Mouse (Mus musculus) neural tube, embryonic 11.5 days (tissue): Measurements from ENCODE around the gene Stoml3. TPM values are rescaled to one million over a fixed set of nuclear protein-coding genes. Genes with fewer than 3 reads are reported as not detected.

ENCODE experiments used
- ATAC-seq: fragments of 200-750 bp; cut with Nextera tagmentation; 2 replicates; pipeline ENCODE4 v1.8.0; 2017; ENCODE audit warnings: moderate number of reproducible peaks, mild to moderate bottlenecking, moderate TSS enrichment, moderate library complexity; ENCODE audit not compliant: insufficient read depth, low FRiP score, low TSS enrichment
- DNase-seq: peaks from one replicate; pipeline ENCODE4 v3.0.0-alpha.2; 2015; ENCODE audit warnings: low spot score
- H3K27ac ChIP-seq: fragments of 300-500 bp; sonication (generic); 2 replicates; pipeline ENCODE4 v1.5.1; 2014; ENCODE audit warnings: low read depth, mild to moderate bottlenecking, low read length
- H3K27me3 ChIP-seq: fragments of 300-500 bp; sonication (generic); 2 replicates; pipeline ENCODE4 v1.6.1; 2014; ENCODE audit warnings: mild to moderate bottlenecking, low read length, mixed read lengths; ENCODE audit not compliant: control insufficient read depth, insufficient read depth
- H3K36me3 ChIP-seq: fragments of 300-500 bp; sonication (generic); 2 replicates; pipeline ENCODE4 v1.6.1; 2014; ENCODE audit warnings: mild to moderate bottlenecking, low read length, moderate library complexity, mixed read lengths; ENCODE audit not compliant: control insufficient read depth, insufficient read depth
- H3K4me1 ChIP-seq: fragments of 300-500 bp; sonication (generic); 2 replicates; pipeline ENCODE4 v1.6.1; 2014; ENCODE audit warnings: low read length, mixed read lengths; ENCODE audit not compliant: control insufficient read depth, insufficient read depth
- H3K4me2 ChIP-seq: fragments of 300-500 bp; sonication (generic); 2 replicates; pipeline ENCODE4 v1.6.1; 2014; ENCODE audit warnings: low read depth, mild to moderate bottlenecking, moderate library complexity
- H3K4me3 ChIP-seq: fragments of 300-500 bp; sonication (generic); 2 replicates; pipeline ENCODE4 v1.5.1; 2014; ENCODE audit warnings: low read depth, low read length
- H3K9ac ChIP-seq: fragments of 300-500 bp; sonication (generic); 2 replicates; pipeline ENCODE4 v1.6.1; 2014; ENCODE audit warnings: mild to moderate bottlenecking, low read length
- H3K9me3 ChIP-seq: fragments of 300-500 bp; sonication (generic); 2 replicates; pipeline ENCODE4 v1.6.1; 2016; ENCODE audit warnings: low read length; ENCODE audit not compliant: control insufficient read depth
- WGBS: fragments of 180-500 bp; shearing (Covaris S2); extraction: QIAGEN DNeasy Blood & Tissue Kit; methylation state at CpG from one replicate; pipeline ENCODE4 v1.1.7; 2014; 5-methylcytosine and 5-hydroxymethylcytosine counted together
- polyA plus RNA-seq: library from polyadenylated mRNA; unstranded; fragments of >200 nt; fragmentation: Nextera tagmentation; extraction: Ambion mirVana; gene quantifications from 2 replicates; pipeline ENCODE4 v1.2.1, GENCODE M21; 2014

The Stoml3 gene
- polyA plus RNA-seq, 1 experiment from 2014 or later = not detected

- Histone ChIP-seq H3K4me3 (no peak overlapping the region), H3K9me3 (no peaks in the 10 kb centered on the region), H3K27me3 (no peaks in the 10 kb centered on the region), H3K36me3 (peaks cover 4% of the 10 kb centered on the region; the same call in 1 of the 2 replicates), H3K4me1 (no peaks in the 10 kb centered on the region), H3K9ac (no peak overlapping the region), H3K27ac (no peak overlapping the region), H3K4me2 (no peak overlapping the region)
- DNase-seq = no peak
- WGBS = 79% methylated on average over 7 of the region's 7 CpGs
- ATAC-seq = no peak
Observed at GRCm38 (mm10) chr3:53454984-53455383, 33.5 kb upstream of the Stoml3 start.

GRCm38 (mm10) chr3:53457750-53458149, 30.7 kb upstream of the Stoml3 start:
- no peak overlapping the region for H3K4me3 ChIP-seq

GRCm38 (mm10) chr3:53460106-53460505, 28.3 kb upstream of the Stoml3 start:
- Histone ChIP-seq H3K27me3 (no peaks in the 10 kb centered on the region), H3K27ac (no peak overlapping the region), H3K9ac (no peak overlapping the region), H3K4me1 (no peaks in the 10 kb centered on the region; the same call in 1 of the 2 replicates), H3K36me3 (peaks cover 1% of the 10 kb centered on the region; the same call in 1 of the 2 replicates), H3K4me2 (no peak overlapping the region), H3K4me3 (no peak overlapping the region), H3K9me3 (no peaks in the 10 kb centered on the region)
- WGBS = 95% methylated on average over 9 of the region's 9 CpGs
- ATAC-seq (no peak), DNase-seq (no peak)

More at GRCm38 (mm10) chr3:53457750-53458149, 30.7 kb upstream of the Stoml3 start:
- H3K4me2 ChIP-seq = no peak overlapping the region
- H3K9me3 ChIP-seq = no peaks in the 10 kb centered on the region
- DNase-seq = no peak
- H3K27me3 ChIP-seq = no peaks in the 10 kb centered on the region
- no peak overlapping the region for H3K27ac ChIP-seq
- ATAC-seq = no peak
- no peaks in the 10 kb centered on the region; the same call in 1 of the 2 replicates for H3K4me1 ChIP-seq
- H3K36me3 ChIP-seq = peaks cover 2% of the 10 kb centered on the region; the same call in 1 of the 2 replicates
- WGBS = 68% methylated on average over 5 of the region's 5 CpGs
- no peak overlapping the region for H3K9ac ChIP-seq

- Histone ChIP-seq H3K4me1 (peaks cover 15% of the 10 kb centered on the region), H3K27me3 (no peaks in the 10 kb centered on the region), H3K4me2 (peak overlapping the region; percentile 55), H3K9me3 (no peaks in the 10 kb centered on the region), H3K4me3 (peak overlapping the region; percentile 85), H3K9ac (peak overlapping the region; percentile 94), H3K36me3 (no peaks in the 10 kb centered on the region), H3K27ac (peak overlapping the region; percentile 86)
- DNase-seq (no peak), ATAC-seq (no peak)
- WGBS = 12% methylated on average over 9 of the region's 9 CpGs
Observed at GRCm38 (mm10) chr3:53462701-53463045, 25.8 kb upstream of the Stoml3 start.

- no peaks in the 10 kb centered on the region for H3K9me3 ChIP-seq
- peak within 1 kb of the TSS; percentile 85 for H3K4me3 ChIP-seq
- peak within 1 kb of the TSS; percentile 55 for H3K4me2 ChIP-seq
- no peaks in the 10 kb centered on the region for H3K27me3 ChIP-seq
- DNase-seq = peak; percentile 94
- ATAC-seq = peak; percentile 98
- peak within 1 kb of the TSS; percentile 94 for H3K9ac ChIP-seq
- H3K4me1 ChIP-seq = peaks cover 15% of the 10 kb centered on the region
- under 1% methylated on average over 45 of the region's 52 CpGs for WGBS
- no peaks in the 10 kb centered on the region for H3K36me3 ChIP-seq
- peak within 1 kb of the TSS; percentile 86 for H3K27ac ChIP-seq
Observed at GRCm38 (mm10) chr3:53463046-53463764, 25.2 kb upstream of the Stoml3 start, which contains the start of the genes Nhlrc3 and Proser1. TSS of gene Nhlrc3 (minus strand) at chr3:53463332. TSS of gene Proser1 (plus strand) at chr3:53463666.

- peak overlapping the region; percentile 55 for H3K4me2 ChIP-seq
- peak; percentile 58 for ATAC-seq
Observed at GRCm38 (mm10) chr3:53463765-53464114, 24.7 kb upstream of the Stoml3 start.

GRCm38 (mm10) chr3:53464146-53464698, 24.2 kb upstream of the Stoml3 start:
- ATAC-seq = no peak
- DNase-seq = no peak
- under 1% methylated on average over 20 of the region's 20 CpGs for WGBS
- H3K4me1 ChIP-seq = peaks cover 15% of the 10 kb centered on the region
- H3K27me3 ChIP-seq = no peaks in the 10 kb centered on the region
- H3K36me3 ChIP-seq = no peaks in the 10 kb centered on the region
- peak overlapping the region; percentile 85 for H3K4me3 ChIP-seq
- H3K4me2 ChIP-seq = peak overlapping the region; percentile 55
- H3K9ac ChIP-seq = peak overlapping the region; percentile 94
- peak overlapping the region; percentile 86; the same call in 1 of the 2 replicates for H3K27ac ChIP-seq
- H3K9me3 ChIP-seq = no peaks in the 10 kb centered on the region

More at GRCm38 (mm10) chr3:53463765-53464114, 24.7 kb upstream of the Stoml3 start:
- no peaks in the 10 kb centered on the region for H3K36me3 ChIP-seq
- no peak for DNase-seq
- under 1% methylated on average over 35 of the region's 35 CpGs for WGBS
- H3K4me3 ChIP-seq = peak overlapping the region; percentile 85
- H3K9ac ChIP-seq = peak overlapping the region; percentile 94
- H3K9me3 ChIP-seq = no peaks in the 10 kb centered on the region
- H3K27ac ChIP-seq = peak overlapping the region; percentile 86
- no peaks in the 10 kb centered on the region for H3K27me3 ChIP-seq
- H3K4me1 ChIP-seq = peaks cover 15% of the 10 kb centered on the region

GRCm38 (mm10) chr3:53465330-53465729, 23.1 kb upstream of the Stoml3 start:
- Histone ChIP-seq H3K4me3 (peak overlapping the region; percentile 85), H3K4me1 (peaks cover 15% of the 10 kb centered on the region), H3K27ac (no peak overlapping the region), H3K4me2 (peak overlapping the region; percentile 55), H3K9me3 (no peaks in the 10 kb centered on the region), H3K36me3 (no peaks in the 10 kb centered on the region; the same call in 1 of the 2 replicates), H3K9ac (no peak overlapping the region), H3K27me3 (no peaks in the 10 kb centered on the region)
- WGBS = 64% methylated on average over 6 of the region's 6 CpGs
- no peak for ATAC-seq
- no peak for DNase-seq
